Mouse (Mus musculus) liver, embryonic 16.5 days (tissue): ENCODE results near the gene Slc26a10. TPM values are rescaled to one million over a fixed set of nuclear protein-coding genes. Genes with fewer than 3 reads are reported as not detected.

ENCODE experiments used
- polyA plus RNA-seq: library from polyadenylated mRNA; unstranded; fragments of >200 nt; fragmentation: Nextera tagmentation; extraction: Ambion mirVana; gene quantifications from 2 replicates; pipeline ENCODE4 v1.2.1, GENCODE M21; 2015

The Slc26a10 gene
- polyA plus RNA-seq, 1 experiment from 2014 or later = 2.7 TPM

Other genes with a start within 250 kb of the Slc26a10 start
- gene Ctdsp2, start 201.9 kb downstream of the Slc26a10 start, polyA plus RNA-seq = 11.1 and 12.2 TPM in 2 replicates
- 0.09 TPM in 1 of 2 replicates, not detected in the other for gene Avil, start 179.9 kb downstream of the Slc26a10 start, polyA plus RNA-seq
- gene Tsfm, start 149.8 kb downstream of the Slc26a10 start, polyA plus RNA-seq = 37.1 and 40.1 TPM in 2 replicates
- 13.4 and 13.5 TPM in 2 replicates for gene Mettl1, start 139.2 kb downstream of the Slc26a10 start, polyA plus RNA-seq
- 0.09 and 0.21 TPM in 2 replicates for gene Eef1akmt3, start 139.1 kb downstream of the Slc26a10 start, polyA plus RNA-seq
- 0.04 TPM in 1 of 2 replicates, not detected in the other for gene Cyp27b1, start 132.4 kb downstream of the Slc26a10 start, polyA plus RNA-seq
- gene March9, start 120.5 kb downstream of the Slc26a10 start, polyA plus RNA-seq = not detected in 2 replicates
- 293 and 317 TPM in 2 replicates for gene Cdk4, start 117.1 kb downstream of the Slc26a10 start, polyA plus RNA-seq
- gene Tspan31, start 110.4 kb downstream of the Slc26a10 start, polyA plus RNA-seq = 87.4 and 96.7 TPM in 2 replicates
- gene Agap2, start 105.4 kb downstream of the Slc26a10 start, polyA plus RNA-seq = 0.71 and 1.2 TPM in 2 replicates
- gene Os9, start 59.5 kb downstream of the Slc26a10 start, polyA plus RNA-seq = 58.9 and 65.6 TPM in 2 replicates
- gene B4galnt1, start 15.4 kb downstream of the Slc26a10 start, polyA plus RNA-seq = 18.7 and 24.3 TPM in 2 replicates
- gene Arhgef25, start 9.4 kb upstream of the Slc26a10 start, polyA plus RNA-seq = 4.8 and 5.7 TPM in 2 replicates
- 13.4 and 14.8 TPM in 2 replicates for gene Dtx3, start 15.1 kb upstream of the Slc26a10 start, polyA plus RNA-seq
- gene Pip4k2c, start 30.9 kb upstream of the Slc26a10 start, polyA plus RNA-seq = 39.1 and 40.1 TPM in 2 replicates
- 0.09 and 0.11 TPM in 2 replicates for gene Kif5a, start 82.7 kb upstream of the Slc26a10 start, polyA plus RNA-seq
- 65.9 TPM in 2 replicates for gene Dctn2, start 85.7 kb upstream of the Slc26a10 start, polyA plus RNA-seq
- 5.7 and 6.5 TPM in 2 replicates for gene Mbd6, start 108.4 kb upstream of the Slc26a10 start, polyA plus RNA-seq
- gene Mars, start 131.1 kb upstream of the Slc26a10 start, polyA plus RNA-seq = 100 and 109 TPM in 2 replicates
- gene Arhgap9, start 141.3 kb upstream of the Slc26a10 start, polyA plus RNA-seq = 12.2 and 13.2 TPM in 2 replicates
- 0.15 and 0.21 TPM in 2 replicates for gene Gli1, start 161.3 kb upstream of the Slc26a10 start, polyA plus RNA-seq
- gene Inhbe, start 173.8 kb upstream of the Slc26a10 start, polyA plus RNA-seq = 0.78 and 0.99 TPM in 2 replicates
- 4.3 and 5.9 TPM in 2 replicates for gene Inhbc, start 189.8 kb upstream of the Slc26a10 start, polyA plus RNA-seq
- gene R3hdm2, start 199.7 kb upstream of the Slc26a10 start, polyA plus RNA-seq = 10.2 and 13.3 TPM in 2 replicates